Mouse (Mus musculus) lung, adult 18-20 months (tissue): ENCODE data around the gene Car15.

Experiments used
- DNase-seq, 2 experiments: peaks; one replicate each; pipeline ENCODE4 v3.0.0; 2022; ENCODE audit warnings: mixed read lengths in 2 of 2

Car15 gene

DNA sequence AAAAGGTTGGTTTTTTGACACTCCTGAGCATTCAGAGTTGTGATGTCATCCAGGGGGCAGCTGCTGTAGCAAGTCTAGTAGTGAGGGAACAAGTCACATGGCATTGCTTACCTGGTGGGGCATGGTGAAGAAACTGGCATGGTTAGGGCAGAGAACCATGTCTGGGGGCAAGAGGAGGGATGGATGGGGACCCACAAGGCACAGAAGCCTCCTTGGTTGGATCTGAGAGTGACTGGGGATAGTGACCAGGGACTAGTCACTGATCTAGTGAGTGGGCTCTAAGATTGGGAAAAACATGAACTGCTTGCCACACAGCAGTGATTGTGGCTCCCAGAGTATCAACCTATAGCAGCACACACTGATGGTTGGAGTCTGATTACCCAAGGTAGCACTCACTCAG is 38.6 kb downstream of the Car15 start:
- DNase-seq, result no peak

- DNase-seq, result peak; percentile 65 to 75
Observed at GRCm38 (mm10) chr16:17798321-17799180, 39.6 kb downstream of the Car15 start.

GRCm38 (mm10) chr16:17797812-17798311 is 40.3 kb downstream of the Car15 start:
- no peak for DNase-seq

DNA sequence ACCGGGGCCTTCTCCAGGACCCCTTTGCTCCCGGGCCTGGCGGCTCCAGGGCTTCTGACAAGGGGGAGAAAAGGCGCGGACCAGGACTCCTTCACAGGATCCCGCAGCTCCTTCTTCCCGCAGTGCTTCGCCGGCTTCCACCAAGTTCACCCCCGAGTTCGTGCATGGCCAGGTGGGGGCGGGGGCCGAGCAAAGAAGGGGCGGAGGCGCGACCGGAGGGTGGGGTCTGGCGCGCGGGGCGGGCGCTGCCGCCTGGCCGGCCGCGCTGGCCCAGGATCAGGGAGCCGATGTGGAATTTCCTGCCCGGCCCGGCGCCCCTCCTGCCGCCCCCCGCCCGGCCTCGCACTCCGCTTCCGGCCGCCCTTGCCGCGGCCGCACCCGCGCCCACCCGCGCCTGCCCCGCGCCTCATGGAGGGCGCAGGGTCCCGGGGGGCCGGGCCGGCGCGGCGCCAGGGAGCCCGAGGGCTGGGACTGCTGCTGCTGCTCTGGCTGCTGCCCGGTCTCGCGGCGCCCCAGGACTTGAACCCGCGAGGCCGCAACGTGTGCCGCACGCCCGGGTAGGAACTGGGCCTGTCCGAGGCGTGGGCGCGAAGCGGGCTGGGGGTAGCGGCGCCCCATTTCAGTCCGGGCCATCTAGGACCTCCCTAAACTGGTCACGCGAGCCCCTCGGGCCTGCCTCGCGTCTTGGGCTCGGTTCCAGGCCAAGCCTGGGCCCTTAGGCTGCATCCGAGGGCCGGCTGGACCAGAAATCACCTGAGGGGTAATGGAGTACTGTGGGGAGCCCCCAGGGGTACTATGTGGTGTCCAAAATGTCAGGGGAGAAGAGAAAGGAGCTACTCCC is 41.0 kb downstream of the Car15 start, which contains the start of gene Scarf2:
Gene Scarf2 (plus strand): TSS at position 312 of the 841 bp plus-strand sequence.
- peak; percentile 62 to 68 for DNase-seq

DNA sequence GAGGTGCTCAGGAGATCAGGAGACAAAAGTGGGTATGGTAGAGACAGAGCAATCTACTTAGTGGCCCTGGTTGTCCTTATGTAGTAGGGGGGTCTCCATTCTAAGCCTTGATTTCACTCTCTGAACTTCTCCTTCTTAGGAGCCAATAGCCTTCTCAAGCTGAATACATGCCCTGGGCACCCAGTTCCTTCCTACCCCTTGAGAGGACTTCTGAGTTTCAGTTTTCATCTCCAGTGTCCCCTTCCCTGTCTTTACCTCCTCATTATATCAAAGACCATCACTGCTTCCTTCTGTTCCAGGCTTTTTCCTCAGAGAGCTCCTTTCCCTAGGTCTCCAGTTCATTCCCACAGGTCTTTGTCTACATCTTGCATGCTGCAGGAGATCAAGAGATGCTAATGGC is 41.6 kb downstream of the Car15 start:
- no peak for DNase-seq

DNA sequence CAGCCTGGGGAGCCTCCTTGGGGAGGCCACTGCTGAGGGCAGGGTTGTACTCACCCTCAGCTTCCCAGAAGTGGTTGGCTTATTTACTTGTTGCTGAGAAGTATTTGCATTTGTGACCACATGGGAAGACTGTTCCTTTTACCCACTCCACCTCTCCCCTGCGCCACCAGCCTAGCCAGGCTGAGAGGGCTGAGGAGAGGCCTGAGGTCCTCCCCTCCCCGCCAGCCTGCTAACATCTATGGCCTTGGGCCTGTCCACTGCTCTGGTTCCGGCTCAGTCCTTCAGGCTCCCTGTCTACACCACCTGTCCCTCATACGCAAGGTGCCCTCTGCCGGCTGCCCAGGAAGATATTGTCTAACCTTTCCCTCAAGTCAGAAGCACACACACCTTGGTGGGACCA is 42.5 kb downstream of the Car15 start:
- DNase-seq, result peak; percentile 80 to 87

- DNase-seq, result no peak
Observed at GRCm38 (mm10) chr16:17794047-17794446, 44.1 kb downstream of the Car15 start.

DNA sequence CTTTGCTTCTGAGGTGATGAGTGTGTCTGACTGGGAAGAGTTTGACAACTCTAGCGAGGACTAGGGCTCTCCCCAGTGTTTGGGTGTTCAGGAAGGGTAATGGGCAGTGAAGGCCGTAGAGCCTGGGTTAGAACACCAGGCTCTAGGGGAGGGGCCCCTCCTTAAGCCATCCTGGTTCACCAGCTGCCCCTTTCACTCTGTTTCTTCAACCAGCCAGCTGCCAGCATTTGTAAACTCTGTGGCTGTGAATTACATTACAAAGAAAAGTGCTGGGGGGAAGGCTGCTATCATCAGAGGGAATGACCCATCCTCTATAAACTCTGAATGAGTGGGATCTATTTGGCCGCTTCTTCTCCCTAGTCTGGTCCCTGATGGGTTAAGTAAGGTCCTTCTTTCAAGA is 45.4 kb downstream of the Car15 start:
- no peak for DNase-seq

- no peak for DNase-seq
Observed at GRCm38 (mm10) chr16:17785337-17785736, 52.8 kb downstream of the Car15 start.
